Mouse (Mus musculus) embryonic fibroblast, embryonic 13.5 days (primary cell): ENCODE results near the gene Enpp5.

Experiments used
- CTCF ChIP-seq: IDR thresholded peaks from 2 replicates; pipeline ENCODE4 v1.5.1; 2011; ENCODE audit warnings: mild to moderate bottlenecking, control low read depth, low read length, moderate library complexity, borderline replicate concordance; ENCODE audit not compliant: insufficient read depth
- POLR2A ChIP-seq: IDR thresholded peaks from 2 replicates; pipeline ENCODE4 v1.6.1; 2011; ENCODE audit warnings: low read depth, mild to moderate bottlenecking, control low read depth, low read length, moderate library complexity

DNA sequence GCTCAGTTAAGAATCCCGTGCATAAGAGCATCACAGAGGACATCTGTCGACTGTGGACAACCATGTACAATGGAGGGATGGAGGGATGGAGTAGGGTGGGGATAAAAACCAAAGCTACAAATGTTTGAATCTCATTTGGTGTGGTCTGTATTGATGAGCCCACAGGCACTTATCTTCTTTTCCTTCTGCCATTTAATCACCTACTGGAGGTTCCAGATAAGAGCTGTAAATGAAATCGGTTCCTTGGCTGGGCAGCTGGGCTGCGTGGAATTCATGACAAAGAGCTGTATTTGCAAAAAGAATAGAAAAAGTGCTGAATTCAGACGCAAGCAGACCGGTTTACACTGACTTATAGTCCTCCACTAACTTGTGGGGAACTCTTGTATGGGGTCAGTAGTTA lies 55.5 kb downstream of the Enpp5 start:
- TF ChIP-seq CTCF (no peak), POLR2A (no peak)
